Mouse (Mus musculus) intestine, embryonic 16.5 days (tissue): ENCODE results near the gene Sycp3. TPM values are rescaled to one million over a fixed set of nuclear protein-coding genes. Genes with fewer than 3 reads are reported as not detected.
"Not testable (repeated sequence)": the region's sequence is repeated elsewhere in the genome, so short reads cannot be mapped to it uniquely, and the experiment has no call there.

ENCODE experiments used
- ATAC-seq: fragments of 200-750 bp; cut with Nextera tagmentation; 2 replicates; pipeline ENCODE4 v1.8.0; 2017; ENCODE audit warnings: moderate TSS enrichment, moderate library complexity
- H3K27ac ChIP-seq: fragments of 300-500 bp; sonication (generic); 2 replicates; pipeline ENCODE4 v1.5.1; 2014; ENCODE audit warnings: mild to moderate bottlenecking, low read length
- H3K27me3 ChIP-seq: fragments of 300-500 bp; sonication (generic); replicated peaks from 2 replicates; pipeline ENCODE4 v1.6.1; 2014; ENCODE audit warnings: low read length, control low read depth, mixed read lengths; ENCODE audit not compliant: control insufficient read depth, insufficient read depth
- H3K36me3 ChIP-seq: fragments of 300-500 bp; sonication (generic); 2 replicates; pipeline ENCODE4 v1.6.1; 2014; ENCODE audit warnings: low read length, control low read depth; ENCODE audit not compliant: control insufficient read depth, insufficient read depth
- H3K4me1 ChIP-seq: fragments of 300-500 bp; sonication (generic); 2 replicates; pipeline ENCODE4 v1.6.1; 2014; ENCODE audit warnings: low read length, control low read depth, mixed read lengths; ENCODE audit not compliant: control insufficient read depth, insufficient read depth
- H3K4me2 ChIP-seq: fragments of 300-500 bp; sonication (generic); 2 replicates; pipeline ENCODE4 v1.6.1; 2014; ENCODE audit warnings: low read depth, low read length, control low read depth
- H3K4me3 ChIP-seq: fragments of 300-500 bp; sonication (generic); 2 replicates; pipeline ENCODE4 v1.5.1; 2014; ENCODE audit warnings: mild to moderate bottlenecking, low read length
- H3K9ac ChIP-seq: fragments of 300-500 bp; sonication (generic); 2 replicates; pipeline ENCODE4 v1.6.1; 2014; ENCODE audit warnings: low read depth, low read length
- H3K9me3 ChIP-seq: fragments of 300-500 bp; sonication (generic); 2 replicates; pipeline ENCODE4 v1.6.1; 2016; ENCODE audit warnings: low read length, control low read depth; ENCODE audit not compliant: control insufficient read depth
- WGBS: fragments of 180-500 bp; shearing (Covaris S2); extraction: QIAGEN DNeasy Blood & Tissue Kit; methylation state at CpG from one replicate; pipeline ENCODE4 v1.1.7; 2014; 5-methylcytosine and 5-hydroxymethylcytosine counted together
- polyA plus RNA-seq: library from polyadenylated mRNA; unstranded; fragments of >200 nt; fragmentation: Nextera tagmentation; extraction: Ambion mirVana; gene quantifications from 2 replicates; pipeline ENCODE4 v1.2.1, GENCODE M21; 2015

Sycp3 gene
- polyA plus RNA-seq, 1 experiment from 2014 or later: 1.0 TPM

DNA sequence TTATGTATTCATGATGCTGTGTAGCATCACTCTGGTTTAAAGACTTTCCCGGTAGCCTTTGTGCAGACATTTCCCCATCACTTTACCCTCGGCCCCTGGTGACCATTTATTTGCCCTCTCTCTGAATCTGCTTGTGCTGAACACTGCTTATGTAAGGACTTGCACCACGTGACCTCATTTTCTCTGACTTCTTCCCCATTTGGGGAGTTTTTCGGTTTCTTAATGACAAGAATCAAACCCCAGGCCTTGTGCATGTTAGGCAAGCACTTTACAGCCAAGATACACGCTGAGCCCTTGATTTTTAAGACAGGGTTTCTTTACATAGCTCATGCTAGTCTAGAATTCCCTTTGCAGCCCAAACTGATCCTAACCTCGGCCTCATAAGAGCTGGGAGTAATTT lies 18.1 kb upstream of the Sycp3 start:
- Histone ChIP-seq H3K36me3 (peaks cover 5% of the 10 kb centered on the region), H3K4me1 (no peaks in the 10 kb centered on the region), H3K27me3 (no peaks in the 10 kb centered on the region), H3K4me3 (no peak overlapping the region), H3K27ac (no peak overlapping the region), H3K9ac (no peak overlapping the region), H3K4me2 (no peak overlapping the region), H3K9me3 (no peaks in the 10 kb centered on the region)
- WGBS: 86% methylated on average over 6 of the region's 6 CpGs
- ATAC-seq: no peak

- no peak for ATAC-seq
- Histone ChIP-seq H3K9me3 (no peaks in the 10 kb centered on the region), H3K36me3 (no peaks in the 10 kb centered on the region), H3K9ac (no peak overlapping the region), H3K27ac (no peak overlapping the region), H3K27me3 (no peaks in the 10 kb centered on the region), H3K4me1 (no peaks in the 10 kb centered on the region), H3K4me2 (no peak overlapping the region), H3K4me3 (no peak overlapping the region)
- whole genome bisulfite sequencing: 82% methylated on average over 2 of the region's 2 CpGs
Measured at GRCm38 (mm10) chr10:88451221-88451620, 8.1 kb upstream of the Sycp3 start.

- no peaks in the 10 kb centered on the region for H3K36me3 ChIP-seq
- no peak overlapping the region for H3K4me3 ChIP-seq
- no peaks in the 10 kb centered on the region for H3K9me3 ChIP-seq
- no peaks in the 10 kb centered on the region for H3K4me1 ChIP-seq
- ATAC-seq: no peak
- H3K9ac ChIP-seq: no peak overlapping the region
- no peak overlapping the region for H3K4me2 ChIP-seq
- H3K27me3 ChIP-seq: no peaks in the 10 kb centered on the region
- whole genome bisulfite sequencing: 81% methylated on average over 6 of the region's 6 CpGs
- H3K27ac ChIP-seq: no peak overlapping the region
Measured at GRCm38 (mm10) chr10:88451990-88452389, 7.4 kb upstream of the Sycp3 start.

GRCm38 (mm10) chr10:88457816-88458215 lies 1.6 kb upstream of the Sycp3 start:
- H3K4me2 ChIP-seq: no peak overlapping the region
- 33% methylated on average over 6 of the region's 6 CpGs for WGBS
- no peak overlapping the region for H3K9ac ChIP-seq
- no peaks in the 10 kb centered on the region for H3K9me3 ChIP-seq
- H3K4me3 ChIP-seq: no peak overlapping the region
- no peaks in the 10 kb centered on the region for H3K27me3 ChIP-seq
- no peak overlapping the region for H3K27ac ChIP-seq
- ATAC-seq: no peak
- no peaks in the 10 kb centered on the region for H3K36me3 ChIP-seq
- no peaks in the 10 kb centered on the region for H3K4me1 ChIP-seq

DNA sequence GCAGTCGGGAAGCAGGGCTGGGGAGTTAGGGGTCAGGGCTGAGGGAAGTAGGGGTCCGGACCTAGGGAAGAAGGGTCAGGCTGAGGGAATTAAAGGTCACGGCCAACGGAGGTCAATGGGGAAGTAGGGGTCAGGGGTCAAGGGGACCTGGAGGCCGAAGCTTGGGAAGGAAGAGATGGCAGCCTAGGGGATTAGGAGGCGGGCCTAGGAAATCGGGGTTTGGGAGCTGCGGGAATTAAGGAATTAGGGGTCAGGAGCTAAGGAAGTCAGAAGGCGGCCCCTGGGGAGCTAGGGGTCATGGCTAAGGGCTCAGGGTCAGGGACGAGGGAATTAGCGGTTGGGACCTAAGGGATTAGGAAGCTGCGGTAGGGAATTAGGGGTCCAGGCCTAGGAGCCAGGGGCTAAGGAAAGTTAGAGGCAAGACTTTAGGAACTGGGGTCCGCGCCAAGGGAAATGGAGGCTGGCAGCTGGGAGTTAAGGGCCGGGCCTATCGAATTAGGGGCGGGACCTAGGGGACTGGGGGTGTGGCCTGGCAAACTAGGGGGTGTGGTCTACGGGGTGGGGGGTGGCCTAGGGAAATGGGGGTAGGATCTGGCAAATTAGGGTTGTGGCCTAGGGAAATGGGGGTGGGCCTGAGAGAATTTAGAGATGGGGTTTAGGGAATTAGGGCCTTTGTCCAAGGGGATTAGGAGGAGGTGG lies 902 bp downstream of the Sycp3 start:
- Histone ChIP-seq H3K9me3 (no peaks in the 10 kb centered on the region), H3K4me2 (no peak overlapping the region), H3K36me3 (no peaks in the 10 kb centered on the region), H3K9ac (no peak overlapping the region), H3K4me1 (no peaks in the 10 kb centered on the region), H3K27me3 (no peaks in the 10 kb centered on the region), H3K4me3 (no peak overlapping the region), H3K27ac (no peak overlapping the region)
- WGBS: 72% methylated on average over 18 of the region's 18 CpGs
- ATAC-seq: peak; percentile 26; the same call in 1 of the 2 replicates

- not testable (repeated sequence) for H3K36me3 ChIP-seq, H3K9ac ChIP-seq, H3K4me3 ChIP-seq, H3K9me3 ChIP-seq, H3K4me2 ChIP-seq, H3K27me3 ChIP-seq, ATAC-seq, H3K4me1 ChIP-seq, H3K27ac ChIP-seq
- 92% methylated on average over 10 of the region's 10 CpGs for WGBS
Measured at GRCm38 (mm10) chr10:88482866-88483265, 23.5 kb downstream of the Sycp3 start.

DNA sequence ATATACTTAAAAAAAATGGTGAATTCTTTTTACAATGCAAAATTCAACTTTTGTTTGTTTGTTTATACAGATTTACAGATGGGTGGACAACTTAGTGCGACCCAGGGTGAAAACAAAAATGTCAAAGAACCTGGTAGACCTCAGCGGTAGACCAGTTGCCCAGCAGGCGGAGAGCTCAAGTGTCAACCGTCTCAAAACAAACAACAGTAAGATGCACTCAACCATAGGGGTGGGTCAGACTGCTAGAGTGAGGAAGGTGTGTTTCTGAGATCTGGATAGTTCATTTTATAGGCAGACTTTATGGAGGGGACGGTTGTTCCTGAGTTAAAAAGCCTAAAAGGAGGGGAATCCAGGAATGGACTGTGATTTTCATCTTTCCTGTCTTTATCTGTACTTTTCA lies 29.3 kb downstream of the Sycp3 start:
- Histone ChIP-seq H3K9me3 (no peaks in the 10 kb centered on the region), H3K27me3 (no peaks in the 10 kb centered on the region), H3K9ac (no peak overlapping the region), H3K4me2 (no peak overlapping the region), H3K36me3 (peaks cover 5% of the 10 kb centered on the region; the same call in 1 of the 2 replicates), H3K4me3 (no peak overlapping the region), H3K4me1 (peaks cover 12% of the 10 kb centered on the region), H3K27ac (no peak overlapping the region)
- no peak for ATAC-seq
- 86% methylated on average over 5 of the region's 5 CpGs for WGBS

DNA sequence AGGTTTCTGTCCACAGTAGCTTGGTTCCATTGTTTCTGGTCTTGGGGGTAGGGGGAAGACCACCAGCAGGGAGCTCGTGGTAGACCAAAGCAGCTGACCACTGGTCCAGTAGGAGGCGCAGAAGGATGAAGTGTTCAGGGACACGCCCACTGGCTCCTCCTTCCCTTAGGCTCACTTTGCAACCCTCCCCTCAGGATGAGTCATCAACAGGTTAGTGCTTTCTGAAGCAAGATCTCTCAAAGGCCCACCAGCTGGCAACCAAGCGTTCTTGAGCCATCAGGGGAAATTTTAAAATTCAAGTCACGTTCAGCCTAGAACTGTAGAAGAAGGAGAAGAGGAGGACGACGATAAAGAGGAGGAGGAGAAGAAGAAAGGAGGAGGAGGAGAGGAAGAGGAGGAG lies 32.3 kb downstream of the Sycp3 start:
- H3K9ac ChIP-seq: no peak overlapping the region
- H3K36me3 ChIP-seq: no peaks in the 10 kb centered on the region
- H3K27me3 ChIP-seq: no peaks in the 10 kb centered on the region
- no peak overlapping the region for H3K4me3 ChIP-seq
- H3K4me1 ChIP-seq: peaks cover 24% of the 10 kb centered on the region
- no peaks in the 10 kb centered on the region for H3K9me3 ChIP-seq
- WGBS: 64% methylated on average over 7 of the region's 7 CpGs
- no peak overlapping the region for H3K27ac ChIP-seq
- H3K4me2 ChIP-seq: no peak overlapping the region
- ATAC-seq: 0 out of 2 replicates have a peak, but pooled peaks have one; percentile 12

GRCm38 (mm10) chr10:88492658-88493057 lies 33.3 kb downstream of the Sycp3 start:
- Histone ChIP-seq H3K4me2 (no peak overlapping the region), H3K27ac (no peak overlapping the region), H3K4me3 (no peak overlapping the region), H3K4me1 (peaks cover 27% of the 10 kb centered on the region), H3K27me3 (no peaks in the 10 kb centered on the region), H3K9me3 (no peaks in the 10 kb centered on the region), H3K9ac (no peak overlapping the region), H3K36me3 (no peaks in the 10 kb centered on the region)
- 82% methylated on average over 8 of the region's 8 CpGs for WGBS
- no peak for ATAC-seq
